Mouse (Mus musculus) limb, embryonic 10.5 days (tissue): ENCODE measurements at regions not wholly inside any gene's neighbourhood (a gene's known extent, or its start where the extent isn't known, plus 50 kb on each side); places are given as distances from the start of the nearest gene placed in this dataset.

Source experiments
- DNase-seq: peaks from one replicate; pipeline ENCODE4 v3.0.0-alpha.2; 2017; ENCODE audit warnings: low spot score
- H3K27ac ChIP-seq: fragments of 300-500 bp; sonication (generic); 2 replicates; pipeline ENCODE4 v1.5.1; 2016; ENCODE audit warnings: mild to moderate bottlenecking
- H3K27me3 ChIP-seq: fragments of 300-500 bp; sonication (generic); 2 replicates; pipeline ENCODE4 v1.6.1; 2016; ENCODE audit warnings: low read depth, mild to moderate bottlenecking; ENCODE audit not compliant: poor library complexity, severe bottlenecking
- H3K36me3 ChIP-seq: fragments of 300-500 bp; sonication (generic); 2 replicates; pipeline ENCODE4 v1.6.1; 2016; ENCODE audit warnings: mild to moderate bottlenecking, moderate library complexity
- H3K4me1 ChIP-seq: fragments of 300-500 bp; sonication (generic); 2 replicates; pipeline ENCODE4 v1.6.1; 2016
- H3K4me3 ChIP-seq: fragments of 300-500 bp; sonication (generic); 2 replicates; pipeline ENCODE4 v1.5.1; 2016; ENCODE audit warnings: mild to moderate bottlenecking, moderate library complexity
- H3K9me3 ChIP-seq: fragments of 300-500 bp; sonication (generic); replicated peaks from 2 replicates; pipeline ENCODE4 v1.6.1; 2016; ENCODE audit warnings: mild to moderate bottlenecking
- WGBS: fragments of 180-500 bp; shearing (Covaris S2); methylation state at CpG from one replicate; pipeline ENCODE4 v1.1.7; 2016; 5-methylcytosine and 5-hydroxymethylcytosine counted together

DNA sequence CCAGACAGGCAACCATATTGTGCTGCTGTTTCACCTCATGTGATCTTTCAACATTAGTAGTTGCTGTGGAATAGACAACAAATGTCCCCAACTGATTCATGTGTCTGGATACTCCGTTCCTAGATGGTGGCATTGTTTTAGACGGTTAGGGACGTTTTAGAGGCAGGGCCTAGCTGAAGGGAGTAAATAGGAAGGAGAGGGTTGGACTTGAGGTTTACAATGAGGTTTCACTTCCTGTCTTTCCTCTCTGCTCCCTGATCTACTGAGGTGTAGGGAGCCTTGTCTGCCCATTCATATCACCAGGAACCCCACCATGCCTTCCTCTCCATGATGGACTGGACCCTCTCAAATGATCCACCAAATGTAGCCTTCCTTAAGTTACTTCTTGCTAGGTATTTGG is 168.1 kb downstream of the Mex3b start:
- H3K4me3 ChIP-seq, result no peak overlapping the region

GRCm38 (mm10) chr7:83036397-83036796 is 169.3 kb downstream of the Mex3b start:
- H3K27me3 ChIP-seq, result no peaks in the 10 kb centered on the region
- H3K4me3 ChIP-seq, result no peak overlapping the region
- DNase-seq, result no peak
- H3K9me3 ChIP-seq, result no peaks in the 10 kb centered on the region
- H3K4me1 ChIP-seq, result peaks cover 27% of the 10 kb centered on the region
- WGBS, result 51% methylated on average over 2 of the region's 2 CpGs
- H3K36me3 ChIP-seq, result no peaks in the 10 kb centered on the region
- H3K27ac ChIP-seq, result 0 out of 2 replicates have a peak overlapping the region, but pooled peaks have one; percentile 42

More for the DNA sequence above, 168.1 kb downstream of the Mex3b start:
- no peak for DNase-seq
- H3K36me3 ChIP-seq, result no peaks in the 10 kb centered on the region
- H3K27me3 ChIP-seq, result no peaks in the 10 kb centered on the region
- H3K9me3 ChIP-seq, result no peaks in the 10 kb centered on the region
- 91% methylated on average over 3 of the region's 3 CpGs for WGBS
- peak overlapping the region; percentile 56; the same call in 1 of the 2 replicates for H3K27ac ChIP-seq
- peaks cover 27% of the 10 kb centered on the region for H3K4me1 ChIP-seq

DNA sequence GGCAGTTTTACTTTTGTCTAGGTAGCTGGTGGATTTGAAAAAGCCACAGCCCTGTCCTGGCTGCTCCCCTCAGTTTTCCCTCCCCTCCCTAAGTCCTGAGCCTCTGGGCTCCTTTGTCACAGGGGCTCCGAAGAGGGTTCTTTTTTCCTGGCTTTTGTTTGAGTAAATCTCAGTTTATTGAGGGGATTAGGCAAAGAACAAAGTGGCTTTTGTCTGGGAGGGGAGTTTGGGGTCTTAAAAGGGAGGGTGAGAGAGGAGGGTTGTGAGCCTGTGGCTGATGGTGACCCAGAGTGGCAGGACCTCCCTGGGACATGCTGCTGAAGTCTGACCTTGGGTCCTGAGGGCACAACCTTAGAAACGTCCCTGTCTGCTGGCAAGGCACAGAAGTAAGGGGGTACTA is 170.0 kb downstream of the Mex3b start:
- peak overlapping the region; percentile 68; the same call in 1 of the 2 replicates for H3K27ac ChIP-seq
- no peak overlapping the region for H3K4me3 ChIP-seq
- no peaks in the 10 kb centered on the region for H3K27me3 ChIP-seq
- H3K36me3 ChIP-seq, result no peaks in the 10 kb centered on the region
- no peak for DNase-seq
- WGBS, result 2% methylated on average over 2 of the region's 2 CpGs
- no peaks in the 10 kb centered on the region for H3K9me3 ChIP-seq
- H3K4me1 ChIP-seq, result peaks cover 23% of the 10 kb centered on the region

- Histone ChIP-seq H3K4me3 (no peak overlapping the region), H3K9me3 (no peaks in the 10 kb centered on the region), H3K27ac (no peak overlapping the region), H3K4me1 (peaks cover 20% of the 10 kb centered on the region), H3K27me3 (no peaks in the 10 kb centered on the region), H3K36me3 (no peaks in the 10 kb centered on the region)
- WGBS, result 77% methylated on average over 2 of the region's 2 CpGs
- DNase-seq, result no peak
Observed at GRCm38 (mm10) chr7:83037714-83038113, 170.6 kb downstream of the Mex3b start.

DNA sequence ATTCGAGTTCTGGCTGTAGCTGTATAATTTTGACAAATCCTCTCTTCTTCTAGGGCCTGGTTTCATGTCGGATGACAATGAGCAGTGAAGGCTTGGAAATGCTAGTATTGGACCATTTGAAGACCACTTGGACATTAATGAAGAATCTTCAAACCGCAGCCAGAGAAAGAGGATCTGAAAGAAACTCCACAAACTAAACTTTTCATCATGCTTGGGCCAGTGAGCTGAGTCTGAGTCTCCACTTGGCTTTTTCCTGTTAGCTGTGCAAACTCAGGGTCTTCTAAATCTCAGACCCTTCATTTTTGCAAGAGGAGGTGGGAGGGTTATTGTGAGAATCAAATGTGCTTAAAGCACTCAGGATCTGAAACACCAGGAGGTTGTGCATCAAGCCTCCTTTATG is 176.6 kb downstream of the Mex3b start:
- WGBS, result 92% methylated on average over 3 of the region's 3 CpGs
- Histone ChIP-seq H3K36me3 (no peaks in the 10 kb centered on the region), H3K9me3 (no peaks in the 10 kb centered on the region), H3K4me1 (no peaks in the 10 kb centered on the region), H3K27me3 (no peaks in the 10 kb centered on the region), H3K4me3 (no peak overlapping the region), H3K27ac (no peak overlapping the region)
- no peak for DNase-seq

DNA sequence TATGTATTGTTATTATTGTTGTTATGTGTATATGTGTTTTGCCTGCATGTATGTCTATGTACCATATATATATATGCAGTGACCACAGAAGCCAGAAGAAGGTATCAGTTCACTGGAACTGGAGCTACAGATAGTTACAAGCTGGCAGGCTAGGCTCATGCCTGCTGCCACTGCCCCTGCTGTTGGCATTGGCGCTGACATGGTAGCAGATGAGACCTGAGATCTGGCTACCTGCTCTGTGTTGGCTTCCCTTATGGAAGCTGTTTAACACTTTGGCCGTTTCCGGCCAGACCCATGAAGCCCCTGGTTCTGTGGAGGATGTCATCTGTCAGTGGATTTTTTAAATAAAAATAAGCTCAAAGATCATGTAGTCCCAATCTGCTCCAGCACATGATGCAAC is 178.1 kb downstream of the Mex3b start:
- Histone ChIP-seq H3K36me3 (no peaks in the 10 kb centered on the region), H3K4me1 (peaks cover 4% of the 10 kb centered on the region; the same call in 1 of the 2 replicates), H3K27me3 (no peaks in the 10 kb centered on the region), H3K9me3 (no peaks in the 10 kb centered on the region), H3K4me3 (no peak overlapping the region), H3K27ac (no peak overlapping the region)
- 94% methylated on average over 3 of the region's 3 CpGs for WGBS
- DNase-seq, result no peak

- Histone ChIP-seq H3K4me1 (peaks cover 4% of the 10 kb centered on the region; the same call in 1 of the 2 replicates), H3K36me3 (no peaks in the 10 kb centered on the region), H3K9me3 (no peaks in the 10 kb centered on the region), H3K27ac (0 out of 2 replicates have a peak overlapping the region, but pooled peaks have one; percentile 12), H3K27me3 (no peaks in the 10 kb centered on the region), H3K4me3 (no peak overlapping the region)
- 72% methylated on average over 3 of the region's 3 CpGs for WGBS
- DNase-seq, result no peak
Observed at GRCm38 (mm10) chr7:83050011-83050410, 182.9 kb downstream of the Mex3b start.

DNA sequence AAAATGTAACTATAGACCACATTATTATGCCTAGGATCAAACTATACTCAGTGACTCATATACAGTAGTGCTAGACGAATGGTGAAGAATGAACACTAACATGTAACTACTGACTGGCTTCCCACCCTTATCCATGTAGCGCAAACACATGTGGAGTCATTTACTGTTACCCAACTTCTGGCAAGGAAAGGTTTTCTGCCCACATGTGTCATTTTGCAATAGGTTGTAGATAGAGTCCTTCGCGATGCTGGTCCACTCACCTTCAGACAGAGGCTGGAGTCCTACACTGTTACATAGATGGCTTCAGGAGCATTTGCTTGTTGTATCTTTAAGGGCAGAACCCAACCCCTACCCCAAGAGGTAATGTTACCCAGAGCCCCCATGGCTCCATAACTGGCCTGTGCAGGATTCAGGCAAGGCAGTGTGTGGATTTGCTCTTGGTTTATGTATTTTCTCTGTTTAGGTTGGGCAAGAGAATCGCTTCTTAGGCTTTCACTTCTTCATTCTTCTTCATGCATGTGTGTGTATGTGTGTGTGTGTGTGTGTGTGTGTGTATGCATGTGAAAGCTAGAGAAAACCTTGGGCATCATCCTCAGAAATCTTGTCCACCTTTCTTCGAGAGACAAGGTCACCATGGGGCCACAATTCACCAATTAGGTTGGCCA is 183.8 kb downstream of the Mex3b start:
- no peaks in the 10 kb centered on the region for H3K27me3 ChIP-seq
- no peaks in the 10 kb centered on the region for H3K9me3 ChIP-seq
- H3K36me3 ChIP-seq, result no peaks in the 10 kb centered on the region
- WGBS, result 97% methylated on average over 6 of the region's 6 CpGs
- DNase-seq, result no peak
- peaks cover 4% of the 10 kb centered on the region; the same call in 1 of the 2 replicates for H3K4me1 ChIP-seq
- H3K27ac ChIP-seq, result no peak overlapping the region
- no peak overlapping the region for H3K4me3 ChIP-seq

DNA sequence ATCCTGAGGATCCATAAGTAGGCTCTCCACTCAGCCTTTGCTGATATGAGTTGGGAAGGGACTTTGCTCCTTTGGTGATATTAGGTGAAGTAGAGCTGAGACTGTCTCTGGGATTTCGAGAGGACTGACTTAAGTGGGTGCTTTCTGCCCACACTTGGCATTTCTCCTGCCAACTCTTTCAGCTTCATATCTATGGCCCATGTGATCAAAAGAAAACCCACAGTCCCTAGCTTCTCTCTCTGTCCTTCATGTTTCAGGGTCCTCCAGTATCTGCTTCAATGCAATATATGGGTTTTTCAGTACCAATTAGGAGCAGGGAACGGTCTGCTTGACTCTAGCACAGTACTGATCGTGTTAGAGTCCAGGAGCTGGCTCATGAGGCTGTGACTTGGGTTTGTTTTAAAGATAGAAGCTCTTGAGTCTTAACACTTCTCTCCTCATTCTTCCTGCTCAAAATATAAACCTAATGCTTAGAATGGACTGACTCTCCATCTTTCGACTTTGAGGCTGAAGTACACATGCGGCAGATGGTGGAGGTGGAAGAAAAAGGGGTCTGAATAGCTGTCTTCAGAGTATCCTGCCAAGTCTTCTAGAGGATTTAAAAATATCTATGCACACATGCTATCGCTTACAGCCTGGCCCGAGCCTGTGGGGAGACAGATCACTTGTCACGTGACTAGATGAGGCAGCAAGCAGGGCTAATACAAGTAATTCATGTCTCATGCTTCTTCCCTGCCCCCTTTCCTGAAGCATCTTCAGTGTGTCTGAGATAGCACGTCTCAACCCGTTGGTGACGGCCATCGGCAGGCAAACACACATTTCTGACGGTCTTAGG is 189.2 kb downstream of the Mex3b start:
- Histone ChIP-seq H3K36me3 (no peaks in the 10 kb centered on the region), H3K27ac (no peak overlapping the region; the same call in 1 of the 2 replicates), H3K9me3 (no peaks in the 10 kb centered on the region), H3K4me1 (peaks cover 25% of the 10 kb centered on the region), H3K4me3 (no peak overlapping the region), H3K27me3 (no peaks in the 10 kb centered on the region)
- DNase-seq, result no peak
- 89% methylated on average over 13 of the region's 13 CpGs for WGBS

- H3K9me3 ChIP-seq, result no peaks in the 10 kb centered on the region
- no peak overlapping the region for H3K4me3 ChIP-seq
- H3K27me3 ChIP-seq, result no peaks in the 10 kb centered on the region
- H3K4me1 ChIP-seq, result peaks cover 36% of the 10 kb centered on the region
- DNase-seq, result peak; percentile 50
- peak overlapping the region; percentile 91 for H3K27ac ChIP-seq
- 25% methylated on average over 3 of the region's 3 CpGs for WGBS
- H3K36me3 ChIP-seq, result no peaks in the 10 kb centered on the region
Observed at GRCm38 (mm10) chr7:83060318-83060717, 193.2 kb downstream of the Mex3b start.

DNA sequence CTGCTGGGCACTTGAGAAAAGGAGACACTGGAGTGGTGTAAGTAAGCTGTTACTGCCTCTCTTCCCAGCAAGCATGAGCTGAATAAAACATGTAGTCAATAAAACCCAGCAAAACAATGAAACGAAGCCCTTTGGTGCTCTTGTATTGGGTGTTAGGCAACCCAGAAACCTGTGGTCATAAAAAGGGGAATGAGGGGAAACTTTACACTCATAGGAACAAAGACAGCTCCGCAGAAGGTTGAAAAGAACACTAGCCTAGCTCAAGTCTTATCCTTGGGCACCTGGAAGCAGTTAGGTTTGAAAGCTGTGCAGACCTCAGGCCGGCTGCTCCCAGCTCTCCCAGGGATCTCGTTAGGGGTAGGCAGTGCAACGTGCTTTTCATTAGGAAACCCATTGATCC is 193.6 kb downstream of the Mex3b start:
- Histone ChIP-seq H3K27ac (peak overlapping the region; percentile 91), H3K4me3 (no peak overlapping the region), H3K27me3 (no peaks in the 10 kb centered on the region), H3K9me3 (no peaks in the 10 kb centered on the region), H3K36me3 (no peaks in the 10 kb centered on the region), H3K4me1 (peaks cover 36% of the 10 kb centered on the region)
- peak; percentile 76 for DNase-seq
- 19% methylated on average over 5 of the region's 5 CpGs for WGBS

DNA sequence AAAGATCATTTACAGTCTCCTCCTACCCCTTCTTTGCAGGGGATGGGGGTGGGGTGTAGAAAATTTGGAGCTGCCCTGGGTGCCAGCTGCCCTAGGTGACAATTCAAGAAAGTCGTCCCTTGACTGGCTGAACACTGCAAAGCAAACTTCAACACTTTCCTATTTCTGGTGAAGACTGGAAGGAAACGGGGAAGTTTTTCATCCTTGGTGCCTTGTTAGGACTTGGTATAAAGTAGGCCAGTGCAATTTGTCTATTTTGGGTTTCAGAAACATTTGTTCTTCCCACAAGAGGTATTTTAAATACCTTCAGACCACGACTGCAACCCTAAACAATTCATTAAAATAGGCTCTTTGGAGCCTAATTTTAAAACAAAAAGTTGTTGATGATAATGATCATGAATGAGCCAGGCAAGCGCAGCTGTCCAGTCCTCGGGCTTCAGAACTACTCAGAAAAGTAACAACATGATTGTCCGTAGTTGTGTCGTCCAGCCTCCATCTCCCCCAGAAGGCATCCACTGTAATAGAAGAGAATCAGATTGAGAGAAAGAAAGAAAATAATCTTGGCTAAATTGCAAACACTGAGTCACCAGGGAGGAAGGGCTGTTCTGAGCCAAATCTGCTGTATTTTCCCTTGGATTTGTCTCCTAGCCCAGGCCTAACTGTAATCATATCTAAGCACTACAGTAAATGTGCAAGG is 194.2 kb downstream of the Mex3b start:
- Histone ChIP-seq H3K4me1 (peaks cover 36% of the 10 kb centered on the region), H3K9me3 (no peaks in the 10 kb centered on the region), H3K27ac (peak overlapping the region; percentile 91), H3K4me3 (no peak overlapping the region), H3K27me3 (no peaks in the 10 kb centered on the region), H3K36me3 (no peaks in the 10 kb centered on the region)
- WGBS, result 55% methylated on average over 7 of the region's 7 CpGs
- DNase-seq, result no peak
